Mouse (Mus musculus): ENCODE measurements around the gene Zfp932. TPM values are rescaled to one million over a fixed set of nuclear protein-coding genes. Genes with fewer than 3 reads are reported as not detected.
"Not testable (repeated sequence)": the region's sequence is repeated elsewhere in the genome, so short reads cannot be mapped to it uniquely, and the experiment has no call there.

The Zfp932 gene
- polyA plus RNA-seq (2015; fragmentation: Nextera tagmentation; extraction: Ambion mirVana), result 19.2 and 20.1 TPM in 2 replicates

DNA sequence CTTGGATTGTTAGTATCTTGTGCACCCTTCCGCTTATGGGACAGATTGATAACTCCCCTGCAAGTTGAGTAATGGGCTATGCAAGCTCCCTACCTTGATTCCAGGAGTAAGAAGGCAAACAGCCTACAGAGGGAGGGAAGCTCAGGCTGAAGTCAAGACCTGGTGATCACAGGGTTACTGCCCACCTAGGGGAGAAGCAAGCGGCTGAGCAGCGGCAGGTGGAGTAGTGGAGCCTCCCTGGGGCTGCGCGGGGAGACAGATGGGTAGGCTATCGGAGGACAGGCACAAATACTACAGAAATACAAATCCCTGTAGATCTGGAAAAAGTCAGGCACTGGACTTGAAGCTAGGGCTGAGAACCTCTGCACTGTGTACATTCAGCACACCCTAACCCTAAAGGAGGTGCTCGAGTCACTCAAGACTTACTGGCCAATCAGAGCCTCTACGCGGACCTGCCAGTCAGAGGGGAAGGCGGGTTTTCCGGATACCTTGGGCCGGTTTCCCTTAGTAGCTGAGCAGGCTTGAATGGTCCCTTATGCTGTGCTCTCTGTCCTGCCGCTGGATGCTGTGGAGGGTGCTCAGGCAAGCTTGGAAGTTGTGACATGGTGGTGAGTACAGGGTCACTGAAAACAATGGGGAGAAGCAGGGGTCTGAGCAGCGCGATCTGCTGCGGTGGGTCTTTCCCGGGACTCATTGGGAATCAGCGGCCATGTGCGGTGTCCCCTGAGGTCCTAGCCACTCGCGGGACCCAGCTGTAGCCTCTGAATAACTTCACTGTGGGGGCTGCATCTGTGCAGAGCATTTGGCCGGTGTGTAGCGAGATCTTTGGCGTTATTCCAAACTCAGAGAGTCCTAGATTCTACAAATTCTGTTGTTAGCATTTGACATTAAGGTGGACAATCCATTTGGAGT, at the start of gene Zfp932:
Gene Zfp932, plus strand, starts transcription at position 496 of the 912 bp plus-strand sequence.
- H3K36me3 ChIP-seq, result not testable (repeated sequence)
- no CpG with 5 or more reads among the region's 24 CpGs for WGBS

DNA sequence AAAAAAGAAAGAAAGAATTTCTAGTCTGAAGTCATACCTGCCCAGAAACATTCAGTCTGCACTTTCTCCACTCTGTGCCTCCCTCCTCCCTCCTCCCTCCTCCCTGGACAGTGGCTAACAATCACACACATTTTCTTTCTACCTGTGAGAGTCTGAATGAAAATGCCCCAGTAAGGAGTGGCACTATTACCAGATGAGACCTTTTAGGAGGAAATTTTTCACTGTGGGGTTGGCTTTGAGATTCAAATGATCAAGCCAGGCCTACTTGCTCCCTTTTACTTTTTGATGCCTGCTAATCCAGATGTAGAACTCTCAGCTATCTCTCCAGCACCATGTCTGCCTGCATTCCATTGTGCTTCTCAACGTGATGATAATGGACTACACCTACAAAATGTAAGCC, 46.0 kb upstream of the Zfp932 start:
- Histone ChIP-seq H3K4me1 (no peaks in the 10 kb centered on the region), H3K27me3 (no peaks in the 10 kb centered on the region), H3K9me3 (replicated peaks) (no peaks in the 10 kb centered on the region), H3K4me2 (replicated peaks) (no peak overlapping the region), H3K9ac (no peak overlapping the region), H3K36me3 (no peaks in the 10 kb centered on the region), H3K27ac (replicated peaks) (no peak overlapping the region), H3K4me3 (replicated peaks) (no peak overlapping the region)
- no CpG with 5 or more reads among the region's 1 CpGs for WGBS
- ATAC-seq (ENCODE audit: insufficient number of reproducible peaks, low FRiP score, low TSS enrichment, low read depth), result no peak

More for the DNA sequence above, at the start of gene Zfp932:
- H3K27me3 ChIP-seq; H3K27ac ChIP-seq (replicated peaks); ATAC-seq (ENCODE audit: insufficient number of reproducible peaks, low FRiP score, low TSS enrichment, low read depth); H3K4me1 ChIP-seq; H3K9ac ChIP-seq; H3K4me3 ChIP-seq (replicated peaks); H3K9me3 ChIP-seq (replicated peaks); H3K4me2 ChIP-seq (replicated peaks): not testable (repeated sequence)

DNA sequence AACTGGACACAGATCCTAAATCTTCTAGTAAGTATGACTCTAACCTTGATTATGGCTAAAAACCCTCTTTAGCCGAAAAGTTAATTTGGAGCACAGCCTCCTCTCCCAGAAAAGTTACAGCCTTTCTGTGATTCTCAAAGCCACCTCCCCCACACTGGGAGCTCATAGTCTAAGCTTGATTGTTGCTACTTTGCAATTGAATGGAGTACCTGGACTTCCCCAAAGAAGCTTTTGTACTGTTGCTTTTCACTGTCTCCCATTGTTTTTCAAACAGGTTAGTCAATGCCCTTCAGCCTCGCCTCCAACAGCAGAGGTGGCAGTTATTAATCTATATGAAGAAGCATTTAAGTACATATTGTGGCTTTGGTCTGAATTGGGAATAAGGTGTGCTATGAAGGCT, 15.6 kb upstream of the Zfp932 start:
- H3K9me3 ChIP-seq (replicated peaks); ATAC-seq (ENCODE audit: insufficient number of reproducible peaks, low FRiP score, low TSS enrichment, low read depth); H3K4me2 ChIP-seq (replicated peaks); H3K9ac ChIP-seq; H3K4me1 ChIP-seq; H3K36me3 ChIP-seq; H3K4me3 ChIP-seq (replicated peaks); H3K27me3 ChIP-seq; H3K27ac ChIP-seq (replicated peaks): not testable (repeated sequence)
- WGBS, result no CpG with 5 or more reads among the region's 2 CpGs

DNA sequence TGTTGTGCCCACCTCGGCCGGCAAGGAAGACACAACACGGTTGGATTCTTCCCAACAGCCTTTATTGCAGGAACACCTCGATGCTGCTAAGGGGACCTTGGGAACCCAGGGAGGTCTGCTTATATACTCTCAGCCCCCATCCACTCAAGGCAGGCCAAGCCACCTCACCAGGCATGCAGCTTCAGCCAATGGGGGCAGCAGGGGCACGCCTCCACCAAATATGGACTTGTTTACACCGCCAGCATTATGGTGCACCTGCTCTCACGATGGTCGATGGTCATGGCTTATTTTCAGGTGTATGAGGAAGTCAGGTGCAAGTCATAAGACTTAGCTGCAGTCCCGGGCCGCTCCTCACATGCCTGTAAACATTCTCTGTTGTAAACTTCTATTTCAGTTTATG, 860 bp upstream of the Zfp932 start:
- no CpG with 5 or more reads among the region's 10 CpGs for WGBS
- ATAC-seq (ENCODE audit: insufficient number of reproducible peaks, low FRiP score, low TSS enrichment, low read depth); H3K27ac ChIP-seq (replicated peaks): not testable (repeated sequence)

DNA sequence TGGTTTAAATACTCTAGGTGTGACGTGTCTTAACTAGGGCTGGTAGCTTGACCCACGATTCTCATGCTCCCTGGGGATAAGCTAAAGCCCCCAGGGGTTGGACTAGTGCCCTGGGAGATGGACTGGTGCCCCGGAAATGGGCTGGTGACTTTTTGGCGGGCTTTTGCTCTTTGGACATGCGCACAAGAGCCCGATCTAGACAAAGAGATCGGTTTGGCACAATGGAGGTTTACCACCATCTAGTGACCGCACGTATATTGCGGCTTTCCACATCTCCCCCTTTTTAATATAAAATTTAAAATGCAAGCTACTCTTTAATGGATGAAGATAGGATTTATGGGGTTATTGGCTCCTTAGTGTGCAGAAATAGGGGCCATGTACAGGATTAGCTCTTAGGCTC, 19.5 kb downstream of the Zfp932 start:
- H3K4me2 ChIP-seq (replicated peaks); ATAC-seq (ENCODE audit: insufficient number of reproducible peaks, low FRiP score, low TSS enrichment, low read depth); H3K9ac ChIP-seq; H3K9me3 ChIP-seq (replicated peaks); H3K36me3 ChIP-seq; H3K4me1 ChIP-seq; H3K27ac ChIP-seq (replicated peaks); H3K4me3 ChIP-seq (replicated peaks); H3K27me3 ChIP-seq: not testable (repeated sequence)
- WGBS, result 89% methylated on average over 10 of the region's 10 CpGs

More for the DNA sequence above, 860 bp upstream of the Zfp932 start:
- H3K4me1 ChIP-seq; H3K36me3 ChIP-seq; H3K4me3 ChIP-seq (replicated peaks); H3K27me3 ChIP-seq; H3K4me2 ChIP-seq (replicated peaks); H3K9me3 ChIP-seq (replicated peaks); H3K9ac ChIP-seq: not testable (repeated sequence)

DNA sequence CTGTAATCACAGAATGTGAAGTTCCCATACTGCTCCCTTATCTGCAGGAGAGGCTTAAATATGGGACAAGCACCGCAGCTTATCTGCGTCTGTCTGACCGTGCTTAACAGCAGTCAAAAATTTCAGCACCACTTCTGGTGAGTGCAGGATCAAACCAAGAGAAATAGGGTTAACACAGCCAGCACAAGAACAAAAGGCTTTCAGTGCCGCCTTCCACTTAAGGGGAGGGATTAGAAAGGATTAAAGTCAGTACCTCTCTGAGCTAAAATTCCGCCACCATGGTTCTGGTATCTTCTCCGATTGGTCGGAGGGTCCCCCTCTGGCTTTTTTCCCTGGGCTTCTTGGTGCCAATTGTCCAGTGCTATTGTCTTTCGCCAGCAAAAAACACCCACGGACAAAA, 27.0 kb downstream of the Zfp932 start:
- H3K27me3 ChIP-seq, result no peaks in the 10 kb centered on the region
- H3K4me3 ChIP-seq (replicated peaks), result peak overlapping the region; percentile 24
- 38% methylated on average over 9 of the region's 9 CpGs for WGBS
- H3K4me1 ChIP-seq, result no peaks in the 10 kb centered on the region
- no peak for ATAC-seq (ENCODE audit: insufficient number of reproducible peaks, low FRiP score, low TSS enrichment, low read depth)
- no peak overlapping the region for H3K9ac ChIP-seq
- no peaks in the 10 kb centered on the region for H3K36me3 ChIP-seq
- no peak overlapping the region for H3K27ac ChIP-seq (replicated peaks)
- no peaks in the 10 kb centered on the region for H3K9me3 ChIP-seq (replicated peaks)
- H3K4me2 ChIP-seq (replicated peaks), result peak overlapping the region; percentile 39

DNA sequence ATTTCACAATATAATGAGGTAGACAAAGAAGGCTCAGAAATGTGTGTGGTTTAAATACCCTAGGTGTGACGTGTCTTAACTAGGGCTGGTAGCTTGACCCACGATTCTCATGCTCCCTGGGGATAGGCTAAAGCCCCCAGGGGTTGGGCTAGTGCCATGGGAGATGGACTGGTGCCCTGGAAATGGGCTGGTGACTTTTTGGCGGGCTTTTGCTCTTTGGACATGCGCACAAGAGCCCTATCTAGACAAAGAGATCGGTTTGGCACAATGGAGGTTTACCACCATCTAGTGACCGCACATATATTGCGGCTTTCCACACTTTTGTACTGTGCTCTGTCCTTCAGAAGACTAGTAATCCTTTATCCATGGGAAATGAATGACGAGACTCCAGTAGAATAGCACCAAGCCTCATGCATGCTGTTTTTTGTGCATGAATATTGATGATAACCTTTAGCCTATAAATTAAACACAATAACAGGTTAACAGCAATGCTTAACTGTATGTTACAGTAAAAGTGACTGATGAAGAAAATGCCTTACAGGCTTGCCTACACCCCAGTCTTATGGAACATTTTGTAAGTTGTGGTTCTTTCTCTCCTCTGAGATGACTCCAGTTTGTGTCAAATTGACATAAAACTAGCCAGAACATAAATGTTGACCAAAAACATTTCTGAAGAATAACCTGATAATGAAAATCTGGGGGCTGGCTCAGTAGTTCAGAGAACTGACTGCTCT, 27.5 kb downstream of the Zfp932 start:
- Histone ChIP-seq H3K4me3 (replicated peaks) (peak overlapping the region; percentile 24), H3K4me2 (replicated peaks) (peak overlapping the region; percentile 39)
- not testable (repeated sequence) for H3K9ac ChIP-seq; H3K36me3 ChIP-seq; H3K9me3 ChIP-seq (replicated peaks); ATAC-seq (ENCODE audit: insufficient number of reproducible peaks, low FRiP score, low TSS enrichment, low read depth); H3K27me3 ChIP-seq; H3K27ac ChIP-seq (replicated peaks); H3K4me1 ChIP-seq
- WGBS, result 44% methylated on average over 8 of the region's 8 CpGs

DNA sequence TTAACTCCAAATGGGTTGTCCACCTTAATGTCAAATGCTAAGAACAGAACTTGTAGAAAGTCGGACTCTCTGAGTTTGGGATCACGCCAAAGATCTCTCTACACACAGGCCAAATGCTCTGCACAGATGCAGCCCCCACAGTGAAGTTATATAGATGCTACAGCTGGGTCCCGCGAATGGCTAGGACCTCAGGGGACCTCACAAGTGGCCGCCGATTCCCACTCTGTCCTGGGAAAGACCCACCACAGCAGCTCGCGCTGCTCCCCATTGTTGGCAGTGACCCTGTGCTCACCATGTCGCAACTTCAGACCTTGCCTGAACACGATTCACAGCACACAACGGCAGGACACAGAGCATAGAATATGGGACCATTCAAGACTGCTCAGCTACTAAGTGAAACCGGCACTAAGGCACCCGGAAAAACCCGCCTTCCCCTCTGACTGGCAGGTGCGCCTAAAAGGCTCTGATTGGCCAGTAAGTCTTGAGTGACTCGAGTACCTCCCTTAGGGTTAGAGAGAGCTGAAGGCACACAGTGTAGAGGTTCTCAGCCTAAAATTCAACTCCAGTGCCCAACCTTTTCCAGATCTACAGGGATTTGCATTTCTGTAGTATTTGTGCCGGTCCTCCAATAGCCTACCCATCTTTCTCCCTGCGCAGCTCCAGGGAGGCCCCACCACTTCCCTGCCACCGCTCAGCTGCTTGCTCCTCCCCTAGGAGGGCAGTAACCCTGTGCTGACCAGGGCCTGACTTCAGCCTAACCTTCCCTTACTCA, 61.5 kb downstream of the Zfp932 start:
- H3K4me1 ChIP-seq, result no peaks in the 10 kb centered on the region
- 0 out of 2 replicates have a peak overlapping the region, but pooled peaks have one; percentile 33 for H3K9ac ChIP-seq
- peak; percentile 93 for ATAC-seq (ENCODE audit: insufficient number of reproducible peaks, low FRiP score, low TSS enrichment, low read depth)
- 0 out of 2 replicates have a peak overlapping the region, but pooled peaks have one; percentile 51 for H3K27ac ChIP-seq (replicated peaks)
- no peaks in the 10 kb centered on the region for H3K36me3 ChIP-seq
- no peaks in the 10 kb centered on the region for H3K9me3 ChIP-seq (replicated peaks)
- 2% methylated on average over 19 of the region's 19 CpGs for WGBS
- H3K4me2 ChIP-seq (replicated peaks), result peak overlapping the region; percentile 50
- peak overlapping the region; percentile 54 for H3K4me3 ChIP-seq (replicated peaks)
- no peaks in the 10 kb centered on the region for H3K27me3 ChIP-seq

Other genes starting within 250 kb of the Zfp932 start
- gene 4930522L14Rik, start 244.6 kb upstream of the Zfp932 start, polyA plus RNA-seq (2015; fragmentation: Nextera tagmentation; extraction: Ambion mirVana), result 8.2 and 9.6 TPM in 2 replicates
- gene Gm15446, start 73.1 kb upstream of the Zfp932 start, polyA plus RNA-seq (2015; fragmentation: Nextera tagmentation; extraction: Ambion mirVana), result 0.47 and 1.0 TPM in 2 replicates
- 2.3 and 3.8 TPM in 2 replicates for gene Gm17655, start 76.0 kb downstream of the Zfp932 start, polyA plus RNA-seq (2015; fragmentation: Nextera tagmentation; extraction: Ambion mirVana)
- 0.92 and 1.2 TPM in 2 replicates for gene Gm35315, start 97.9 kb downstream of the Zfp932 start, polyA plus RNA-seq (2015; fragmentation: Nextera tagmentation; extraction: Ambion mirVana)
- gene Plcxd1, start 103.4 kb downstream of the Zfp932 start, polyA plus RNA-seq (2015; fragmentation: Nextera tagmentation; extraction: Ambion mirVana), result 1.9 and 3.9 TPM in 2 replicates
- gene Gtpbp6, start 111.7 kb downstream of the Zfp932 start, polyA plus RNA-seq (2015; fragmentation: Nextera tagmentation; extraction: Ambion mirVana), result 38.2 and 38.4 TPM in 2 replicates
- gene Zfp605, start 113.6 kb downstream of the Zfp932 start, polyA plus RNA-seq (2015; fragmentation: Nextera tagmentation; extraction: Ambion mirVana), result 4.5 and 4.8 TPM in 2 replicates
- 39.9 and 40.7 TPM in 2 replicates for gene Chfr, start 139.3 kb downstream of the Zfp932 start, polyA plus RNA-seq (2015; fragmentation: Nextera tagmentation; extraction: Ambion mirVana)
- gene Golga3, start 180.2 kb downstream of the Zfp932 start, polyA plus RNA-seq (2015; fragmentation: Nextera tagmentation; extraction: Ambion mirVana), result 23.9 and 25.1 TPM in 2 replicates
- 26.6 and 28.2 TPM in 2 replicates for gene Ankle2, start 234.5 kb downstream of the Zfp932 start, polyA plus RNA-seq (2015; fragmentation: Nextera tagmentation; extraction: Ambion mirVana)